Mouse (Mus musculus) intestine, embryonic 14.5 days (tissue): ENCODE results near the gene Akap6. TPM values are rescaled to one million over a fixed set of nuclear protein-coding genes. Genes with fewer than 3 reads are reported as not detected.
A peak's percentile ranks its signal among the peaks of the same experiment; 100 is the strongest.

ENCODE experiments used
- ATAC-seq: fragments of 200-750 bp; cut with Nextera tagmentation; replicated peaks from 2 replicates; pipeline ENCODE4 v1.8.0; 2017; ENCODE audit warnings: low read depth, moderate number of reproducible peaks, moderate TSS enrichment, moderate library complexity; ENCODE audit not compliant: low FRiP score, low TSS enrichment
- DNase-seq: peaks from one replicate; pipeline ENCODE4 v3.0.0-alpha.2; 2018; ENCODE audit warnings: low spot score
- H3K27ac ChIP-seq: fragments of 300-500 bp; sonication (generic); 2 replicates; pipeline ENCODE4 v1.5.1; 2014; ENCODE audit warnings: low read depth, mild to moderate bottlenecking, control low read depth
- H3K27me3 ChIP-seq: fragments of 300-500 bp; sonication (generic); replicated peaks from 2 replicates; pipeline ENCODE4 v1.6.1; 2014; ENCODE audit warnings: low read length, control low read depth; ENCODE audit not compliant: control insufficient read depth, insufficient read depth
- H3K36me3 ChIP-seq: fragments of 300-500 bp; sonication (generic); 2 replicates; pipeline ENCODE4 v1.6.1; 2014; ENCODE audit warnings: low read length, control low read depth; ENCODE audit not compliant: control insufficient read depth, insufficient read depth
- H3K4me1 ChIP-seq: fragments of 300-500 bp; sonication (generic); replicated peaks from 2 replicates; pipeline ENCODE4 v1.6.1; 2014; ENCODE audit warnings: low read length, control low read depth, mixed read lengths; ENCODE audit not compliant: control insufficient read depth, insufficient read depth
- H3K4me2 ChIP-seq: fragments of 300-500 bp; sonication (generic); 2 replicates; pipeline ENCODE4 v1.6.1; 2014; ENCODE audit warnings: low read length
- H3K4me3 ChIP-seq: fragments of 300-500 bp; sonication (generic); 2 replicates; pipeline ENCODE4 v1.5.1; 2014; ENCODE audit warnings: low read depth, low read length, control low read depth, mixed read lengths
- H3K9ac ChIP-seq: fragments of 300-500 bp; sonication (generic); 2 replicates; pipeline ENCODE4 v1.6.1; 2014; ENCODE audit warnings: mild to moderate bottlenecking, low read length
- H3K9me3 ChIP-seq: fragments of 300-500 bp; sonication (generic); 2 replicates; pipeline ENCODE4 v1.6.1; 2016; ENCODE audit warnings: low read length, control low read depth; ENCODE audit not compliant: control insufficient read depth
- WGBS: fragments of 180-500 bp; shearing (Covaris S2); extraction: QIAGEN DNeasy Blood & Tissue Kit; methylation state at CpG from one replicate; pipeline ENCODE4 v1.1.7; 2014; 5-methylcytosine and 5-hydroxymethylcytosine counted together
- polyA plus RNA-seq: library from polyadenylated mRNA; unstranded; fragments of >200 nt; fragmentation: Nextera tagmentation; extraction: Ambion mirVana; gene quantifications from 2 replicates; pipeline ENCODE4 v1.2.1, GENCODE M21; 2014

Gene Akap6
- polyA plus RNA-seq, 1 experiment from 2014 or later = 3.2 TPM

DNA sequence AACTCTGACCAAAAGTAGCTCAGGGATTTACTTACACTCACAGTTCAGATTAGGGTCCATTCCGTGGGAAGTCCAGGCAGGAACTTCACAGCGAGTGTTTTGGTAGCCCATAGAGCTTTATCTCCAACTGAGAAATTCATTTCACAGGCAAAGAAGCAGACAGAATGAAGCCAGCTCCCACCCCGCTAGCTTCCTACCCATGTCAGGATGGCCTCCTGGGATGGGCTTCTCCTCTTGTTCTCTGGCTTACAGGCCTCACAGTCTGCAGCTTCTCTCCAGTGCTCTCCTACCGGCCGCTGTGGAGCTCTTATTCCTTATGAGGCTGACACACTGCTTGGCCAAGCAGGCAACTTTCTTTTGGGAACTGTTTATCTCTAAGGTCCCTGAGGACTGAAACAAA, 152.0 kb downstream of the Akap6 start:
- Histone ChIP-seq H3K4me3 (no peak overlapping the region), H3K4me2 (no peak overlapping the region), H3K9ac (no peak overlapping the region), H3K36me3 (no peaks in the 10 kb centered on the region), H3K9me3 (no peaks in the 10 kb centered on the region), H3K27ac (no peak overlapping the region), H3K27me3 (no peaks in the 10 kb centered on the region), H3K4me1 (no peaks in the 10 kb centered on the region; the same call in 1 of the 2 replicates)
- ATAC-seq = no peak
- no peak for DNase-seq
- WGBS = 76% methylated on average over 5 of the region's 5 CpGs

GRCm38 (mm10) chr12:52854236-52854679, 155.1 kb downstream of the Akap6 start:
- no peak for DNase-seq
- Histone ChIP-seq H3K4me3 (no peak overlapping the region), H3K9ac (no peak overlapping the region), H3K4me2 (no peak overlapping the region), H3K36me3 (no peaks in the 10 kb centered on the region), H3K27ac (no peak overlapping the region), H3K9me3 (no peaks in the 10 kb centered on the region), H3K4me1 (no peaks in the 10 kb centered on the region; the same call in 1 of the 2 replicates), H3K27me3 (no peaks in the 10 kb centered on the region)
- ATAC-seq = no peak
- 67% methylated on average over 7 of the region's 7 CpGs for WGBS

DNA sequence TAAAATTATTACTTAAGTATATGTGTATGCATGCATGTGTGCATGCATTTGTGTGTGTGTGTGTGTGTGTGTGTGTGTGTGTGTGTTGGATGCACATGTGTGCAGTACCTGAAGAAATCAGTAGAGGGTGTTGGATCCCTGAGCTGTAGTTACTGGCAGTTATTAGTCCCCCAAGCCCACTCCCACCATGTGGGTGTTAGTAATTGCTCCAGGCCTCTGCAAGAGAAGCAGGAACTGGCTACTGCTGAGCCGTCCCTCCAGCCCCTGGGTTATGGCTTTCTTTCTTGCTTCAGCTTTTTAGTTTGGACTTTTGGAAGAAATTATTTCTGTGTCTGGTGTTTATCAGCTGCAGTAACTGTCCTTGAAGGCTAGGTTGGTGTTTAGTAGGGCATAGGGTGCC, 156.9 kb downstream of the Akap6 start:
- WGBS = 61% methylated on average over 1 of the region's 1 CpGs
- Histone ChIP-seq H3K4me1 (no peaks in the 10 kb centered on the region; the same call in 1 of the 2 replicates), H3K36me3 (no peaks in the 10 kb centered on the region), H3K9ac (no peak overlapping the region), H3K4me3 (no peak overlapping the region), H3K9me3 (no peaks in the 10 kb centered on the region), H3K27ac (no peak overlapping the region), H3K4me2 (no peak overlapping the region), H3K27me3 (no peaks in the 10 kb centered on the region)
- no peak for ATAC-seq
- DNase-seq = no peak

DNA sequence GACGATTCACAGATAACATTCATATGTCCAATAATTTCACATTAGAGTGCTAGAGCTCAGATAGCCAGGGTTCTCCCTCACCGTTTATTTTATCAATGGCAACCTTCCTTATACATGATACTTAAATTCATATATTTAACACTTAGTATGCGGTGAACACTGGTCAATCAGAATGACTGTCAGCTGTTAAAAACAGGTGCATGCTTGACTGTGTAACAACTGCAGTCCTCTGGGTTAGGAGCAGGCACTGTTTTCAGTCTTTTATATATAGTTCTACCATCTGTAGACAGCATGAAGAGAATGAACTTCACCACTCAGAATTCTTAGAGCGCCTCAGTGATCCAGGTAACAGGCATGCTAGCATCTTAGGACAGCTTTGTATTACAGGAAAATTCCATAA, 158.1 kb downstream of the Akap6 start:
- ATAC-seq (no peak), DNase-seq (no peak)
- no peaks in the 10 kb centered on the region for H3K9me3 ChIP-seq
- 90% methylated on average over 4 of the region's 4 CpGs for WGBS
- no peak overlapping the region for H3K4me3 ChIP-seq
- H3K27me3 ChIP-seq = no peaks in the 10 kb centered on the region
- H3K36me3 ChIP-seq = no peaks in the 10 kb centered on the region
- no peaks in the 10 kb centered on the region; the same call in 1 of the 2 replicates for H3K4me1 ChIP-seq
- no peak overlapping the region for H3K9ac ChIP-seq
- no peak overlapping the region for H3K4me2 ChIP-seq
- no peak overlapping the region for H3K27ac ChIP-seq

DNA sequence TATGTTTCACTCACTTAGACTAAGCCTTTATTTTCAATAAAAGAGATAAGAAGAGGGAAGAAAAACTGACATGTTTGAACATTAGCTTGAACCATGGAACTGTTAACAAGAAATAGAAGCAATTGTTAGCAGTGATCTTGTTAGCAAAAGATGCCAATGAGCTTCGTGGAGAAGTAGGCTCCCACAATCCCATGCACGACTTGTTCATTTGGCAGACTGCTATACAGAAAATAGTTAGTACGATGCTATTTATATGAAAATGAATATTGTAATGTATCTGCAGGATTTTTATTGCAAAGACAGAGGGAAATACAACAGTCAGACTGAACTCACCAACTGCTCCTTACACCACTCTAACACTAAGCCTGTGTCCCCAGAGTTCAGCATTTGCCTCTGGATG, 162.7 kb downstream of the Akap6 start:
- Histone ChIP-seq H3K4me1 (no peaks in the 10 kb centered on the region), H3K9me3 (peaks cover 7% of the 10 kb centered on the region; the same call in 1 of the 2 replicates), H3K27me3 (no peaks in the 10 kb centered on the region), H3K27ac (no peak overlapping the region), H3K9ac (no peak overlapping the region), H3K4me2 (no peak overlapping the region), H3K4me3 (no peak overlapping the region), H3K36me3 (no peaks in the 10 kb centered on the region)
- DNase-seq (no peak), ATAC-seq (no peak)
- WGBS = 87% methylated on average over 3 of the region's 3 CpGs

GRCm38 (mm10) chr12:52868000-52868624, 168.9 kb downstream of the Akap6 start:
- H3K27ac ChIP-seq = peak overlapping the region; percentile 40
- no peak for ATAC-seq
- no peak for DNase-seq
- no peaks in the 10 kb centered on the region for H3K27me3 ChIP-seq
- no peak overlapping the region for H3K4me3 ChIP-seq
- no peaks in the 10 kb centered on the region for H3K36me3 ChIP-seq
- no peak overlapping the region for H3K9ac ChIP-seq
- peaks cover 7% of the 10 kb centered on the region; the same call in 1 of the 2 replicates for H3K4me1 ChIP-seq
- H3K9me3 ChIP-seq = peaks cover 7% of the 10 kb centered on the region; the same call in 1 of the 2 replicates
- H3K4me2 ChIP-seq = peak overlapping the region; percentile 23
- WGBS = 21% methylated on average over 8 of the region's 8 CpGs

- no peak for ATAC-seq
- no peak for DNase-seq
- WGBS = 75% methylated on average over 3 of the region's 3 CpGs
Observed at GRCm38 (mm10) chr12:52871604-52872003, 172.4 kb downstream of the Akap6 start.

GRCm38 (mm10) chr12:52874332-52874923, 175.2 kb downstream of the Akap6 start:
- H3K27ac ChIP-seq = no peak overlapping the region
- no peak overlapping the region for H3K9ac ChIP-seq
- H3K9me3 ChIP-seq = no peaks in the 10 kb centered on the region
- no peaks in the 10 kb centered on the region for H3K27me3 ChIP-seq
- WGBS = 60% methylated on average over 9 of the region's 9 CpGs
- DNase-seq = no peak
- H3K4me3 ChIP-seq = no peak overlapping the region
- no peak for ATAC-seq
- no peaks in the 10 kb centered on the region for H3K4me1 ChIP-seq
- H3K36me3 ChIP-seq = no peaks in the 10 kb centered on the region
- no peak overlapping the region for H3K4me2 ChIP-seq

More at GRCm38 (mm10) chr12:52871604-52872003, 172.4 kb downstream of the Akap6 start:
- Histone ChIP-seq H3K4me3 (no peak overlapping the region), H3K4me1 (peaks cover 7% of the 10 kb centered on the region; the same call in 1 of the 2 replicates), H3K9me3 (no peaks in the 10 kb centered on the region), H3K27me3 (no peaks in the 10 kb centered on the region), H3K27ac (no peak overlapping the region), H3K36me3 (no peaks in the 10 kb centered on the region), H3K9ac (no peak overlapping the region), H3K4me2 (no peak overlapping the region)

DNA sequence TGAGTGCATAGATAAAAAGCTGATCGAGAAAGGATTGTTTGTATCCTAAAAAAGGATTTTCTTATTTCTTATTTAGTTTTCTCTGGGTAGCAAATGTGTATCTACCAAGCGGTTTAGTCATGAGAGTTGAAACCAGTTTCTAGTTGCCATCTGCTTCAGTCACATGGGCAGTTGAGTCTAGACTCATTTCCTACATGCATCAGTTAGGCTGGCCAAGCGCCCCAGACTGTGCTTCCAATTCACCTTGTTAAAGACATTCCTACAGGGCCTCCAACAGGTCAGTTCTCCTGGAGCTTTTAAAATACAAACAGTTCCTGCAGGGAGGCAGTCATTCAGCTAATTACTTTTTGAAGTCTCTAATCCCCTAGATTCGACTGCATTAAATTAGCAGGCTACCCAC, 176.9 kb downstream of the Akap6 start:
- H3K9ac ChIP-seq = no peak overlapping the region
- H3K4me2 ChIP-seq = no peak overlapping the region
- 69% methylated on average over 4 of the region's 4 CpGs for WGBS
- H3K27me3 ChIP-seq = no peaks in the 10 kb centered on the region
- H3K9me3 ChIP-seq = no peaks in the 10 kb centered on the region
- no peak for ATAC-seq
- no peak overlapping the region for H3K27ac ChIP-seq
- no peaks in the 10 kb centered on the region for H3K4me1 ChIP-seq
- H3K36me3 ChIP-seq = no peaks in the 10 kb centered on the region
- H3K4me3 ChIP-seq = no peak overlapping the region
- DNase-seq = no peak
